Comparison of ENCODE assay signal across 15 mouse cellular contexts in genomic region chr13:95186741-95187035, GRCm38 (mm10).
"Had no signal": no experiment of that assay in that cellular context is flagged by ENCODE, and none has a peak within 500 bp of the region (broad histone marks: within the 10 kb centered on the region; RNA-seq: fewer than 3 reads in every experiment).

No protein-coding gene starts in this region.

- H3K27ac ChIP-seq: kidney, postnatal 0 days; limb, embryonic 12.5 days; liver, embryonic 15.5 days; macrophage; midbrain, embryonic 12.5 days; stomach, embryonic 15.5 days had no signal

- H3K4me2 ChIP-seq: limb, embryonic 12.5 days; liver, embryonic 15.5 days; midbrain, embryonic 12.5 days; stomach, embryonic 15.5 days had no signal

- ATAC-seq: intestine, embryonic 16.5 days; midbrain, embryonic 16.5 days had no signal

- H3K9me3 ChIP-seq: limb, embryonic 12.5 days; liver, embryonic 15.5 days; midbrain, embryonic 12.5 days; stomach, embryonic 15.5 days had no signal

- H3K27me3 ChIP-seq: limb, embryonic 12.5 days; liver, embryonic 15.5 days; midbrain, embryonic 12.5 days; stomach, embryonic 15.5 days had no signal

- DNase-seq: kidney, adult 2 months; kidney, postnatal 36 days; liver; right cerebral cortex, postnatal 14 days; thymus, adult 2 months; thymus, postnatal 25 days had no signal

- H3K4me3 ChIP-seq: limb, embryonic 12.5 days; liver, embryonic 15.5 days; megakaryocyte, embryonic 14.5 days; midbrain, embryonic 12.5 days; stomach, embryonic 15.5 days had no signal

- H3K36me3 ChIP-seq: limb, embryonic 12.5 days; liver, embryonic 15.5 days; midbrain, embryonic 12.5 days; stomach, embryonic 15.5 days had no signal

- H3K9ac ChIP-seq: limb, embryonic 12.5 days; liver, embryonic 15.5 days; midbrain, embryonic 12.5 days; stomach, embryonic 15.5 days had no signal

- H3K4me1 ChIP-seq: limb, embryonic 12.5 days; liver, embryonic 15.5 days; megakaryocyte, embryonic 14.5 days; stomach, embryonic 15.5 days had no signal
